Mouse (Mus musculus) fibroblast of lung, adult 2 months (primary cell): ENCODE data around the gene Peak1.
A peak's percentile ranks its signal among the peaks of the same experiment; 100 is the strongest.

Source experiments
- DNase-seq: peaks from one replicate; pipeline ENCODE4 v3.0.0-alpha.2; 2011; ENCODE audit warnings: low read depth

Peak1 gene

DNA sequence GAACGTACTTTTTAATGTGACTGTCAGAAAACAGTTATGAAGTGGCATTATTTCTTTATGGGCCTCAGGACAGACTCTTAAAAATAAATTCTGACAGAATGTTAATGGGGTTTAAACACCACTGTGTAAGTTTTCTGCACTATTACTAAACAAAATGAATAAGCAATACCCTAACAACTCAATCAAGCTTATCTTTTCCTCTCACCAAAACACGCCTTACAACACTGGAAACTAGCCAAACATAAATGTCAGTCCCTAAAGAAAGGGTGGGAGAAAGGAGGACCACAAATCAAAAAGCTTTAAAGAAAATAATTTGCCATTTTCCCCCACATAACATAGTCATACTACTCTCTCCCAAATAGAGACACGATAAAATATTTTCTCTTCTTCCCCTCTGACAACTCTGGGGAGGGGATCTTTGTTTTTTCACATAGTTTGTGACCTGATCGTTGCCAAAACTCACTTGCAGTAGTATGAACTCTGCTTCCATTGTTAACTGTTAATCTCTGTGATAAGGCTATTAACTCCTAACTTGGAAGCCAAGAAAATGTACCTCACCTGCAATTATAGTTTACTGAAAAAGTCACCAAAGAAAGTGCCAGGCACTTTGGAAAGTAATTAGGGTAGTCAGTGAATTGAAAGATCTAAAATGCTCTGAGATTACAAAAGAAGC is 1.8 kb downstream of the Peak1 start:
- DNase-seq, result no peak

DNA sequence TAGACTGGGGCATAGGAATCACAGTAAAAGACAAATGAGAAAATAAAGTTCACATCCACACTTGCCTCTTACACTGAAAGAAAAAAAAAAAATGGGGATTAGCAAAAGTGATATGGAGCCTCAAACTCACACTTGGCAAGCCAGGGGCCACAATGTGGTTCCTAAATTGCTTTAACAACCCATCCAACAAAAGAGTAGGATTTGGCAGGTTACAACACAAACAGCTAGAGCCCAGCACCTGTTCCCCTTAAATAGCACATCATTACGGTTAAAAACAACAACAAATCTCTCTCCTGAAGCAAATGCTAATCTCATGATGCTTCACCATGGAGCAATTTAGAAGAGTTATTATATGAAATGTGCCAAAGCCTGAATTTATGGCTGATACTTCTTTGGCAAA is 2.5 kb downstream of the Peak1 start:
- DNase-seq, result no peak

DNA sequence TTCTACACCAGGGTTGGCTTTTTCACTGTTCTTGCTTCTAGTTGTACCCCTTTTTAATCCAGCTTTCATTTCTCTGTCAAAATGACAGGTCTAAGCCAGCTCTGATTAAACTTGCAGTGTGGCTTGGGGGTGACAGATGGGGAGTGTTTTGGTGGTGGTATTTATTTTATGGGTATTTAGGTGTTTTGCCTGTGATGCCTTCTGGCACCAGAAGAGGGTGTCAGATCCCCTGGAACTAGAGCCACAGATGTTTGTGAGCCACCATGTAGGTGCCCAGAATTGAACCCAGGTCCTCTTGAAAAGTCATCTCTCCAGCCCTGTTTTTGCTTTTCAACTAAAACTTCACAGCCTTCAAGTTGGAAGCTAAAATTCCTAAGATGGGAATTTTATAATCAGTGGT is 3.5 kb downstream of the Peak1 start:
- DNase-seq, result no peak

DNA sequence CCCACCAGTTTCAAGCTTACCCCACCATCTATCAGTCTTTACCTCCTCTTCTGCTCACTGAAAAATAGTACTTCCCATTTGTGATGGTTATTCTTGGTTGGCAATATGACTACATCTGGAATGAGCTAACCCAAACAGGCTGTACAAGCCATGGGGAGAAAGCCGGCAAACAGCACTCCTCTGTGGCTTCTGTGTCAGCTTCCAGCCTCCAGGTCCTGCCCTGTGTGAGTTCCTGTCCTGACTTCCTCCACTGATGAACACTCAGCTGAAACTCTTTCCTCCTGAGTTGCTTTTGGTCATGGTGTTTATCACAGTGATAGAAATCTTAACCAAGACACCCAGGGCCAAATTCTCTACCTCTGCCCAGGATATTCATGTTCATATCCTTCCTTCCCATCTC is 5.2 kb downstream of the Peak1 start:
- DNase-seq, result no peak

DNA sequence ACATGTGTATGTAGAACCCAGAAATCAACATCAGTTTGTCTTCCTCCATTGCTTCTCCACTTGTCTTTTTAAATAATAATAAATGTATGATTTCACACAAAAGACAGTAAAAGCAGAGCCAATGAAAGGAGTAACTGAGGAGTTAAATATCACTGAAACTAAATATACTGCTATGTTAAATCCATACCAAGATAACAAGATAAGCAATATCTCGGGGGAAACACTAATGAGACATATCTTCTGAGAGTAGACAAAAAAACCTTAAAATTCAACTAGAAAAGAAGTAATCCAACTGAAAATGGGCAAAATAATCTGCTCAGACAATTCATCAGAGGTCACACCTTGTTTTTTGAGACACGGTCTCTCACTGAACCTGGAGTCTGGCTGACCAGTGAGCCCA is 7.9 kb downstream of the Peak1 start:
- no peak for DNase-seq

DNA sequence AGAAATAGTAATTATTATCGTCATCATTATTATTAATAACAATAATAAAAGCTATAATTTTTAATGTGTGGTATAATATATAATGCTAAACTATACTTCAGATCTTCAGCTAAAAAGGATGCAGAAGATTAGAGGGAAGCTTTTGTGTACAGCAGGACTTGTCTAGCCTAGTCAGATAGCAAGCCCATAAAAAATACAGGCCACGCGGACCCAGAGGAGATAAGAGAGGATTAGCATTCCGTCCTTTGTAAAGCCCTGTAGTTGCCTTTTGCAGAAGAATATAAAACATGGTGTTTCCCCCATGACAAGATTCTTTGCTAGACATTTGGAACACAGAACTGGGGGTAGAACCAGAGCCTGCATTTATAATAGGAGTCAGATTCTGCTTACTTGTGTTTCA is 13.2 kb downstream of the Peak1 start:
- no peak for DNase-seq

DNA sequence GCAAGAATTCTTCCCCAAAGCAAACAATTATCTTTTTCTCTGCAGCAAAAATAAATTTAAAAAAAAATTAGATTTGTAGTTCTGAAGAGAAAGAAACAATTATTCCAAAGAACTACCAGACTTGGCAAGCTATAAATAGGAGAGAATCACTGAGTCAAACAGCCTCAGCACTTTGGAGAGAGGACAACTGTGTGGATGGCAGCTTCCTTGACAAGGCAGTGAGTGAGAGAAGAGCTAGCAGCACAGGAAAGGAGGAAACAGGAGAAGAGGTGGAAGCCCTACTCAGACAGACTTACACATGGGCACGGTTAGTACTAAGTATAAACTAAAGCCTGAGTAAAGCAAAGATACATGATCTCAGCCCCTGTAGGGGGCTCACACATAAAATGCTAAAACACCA is 21.6 kb downstream of the Peak1 start:
- DNase-seq, result no peak

DNA sequence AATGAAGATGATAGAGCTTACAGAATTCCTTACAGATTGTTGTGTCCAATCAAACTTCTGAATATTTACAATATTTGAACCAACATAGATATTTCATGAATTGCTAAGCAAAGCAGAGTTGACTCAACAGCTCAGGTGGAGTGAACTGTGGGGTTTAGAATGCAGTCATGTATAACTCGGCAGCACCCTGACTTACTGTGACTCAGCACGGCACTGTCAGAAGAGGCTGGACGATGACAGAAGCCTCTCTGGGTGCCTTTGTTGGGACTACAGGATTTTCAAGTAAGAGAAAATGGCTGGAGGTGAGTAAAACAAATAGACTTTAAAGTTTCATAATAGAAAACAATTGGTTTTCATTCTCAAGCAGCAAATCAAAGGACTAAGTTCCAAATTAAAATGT is 25.0 kb downstream of the Peak1 start:
- no peak for DNase-seq

DNA sequence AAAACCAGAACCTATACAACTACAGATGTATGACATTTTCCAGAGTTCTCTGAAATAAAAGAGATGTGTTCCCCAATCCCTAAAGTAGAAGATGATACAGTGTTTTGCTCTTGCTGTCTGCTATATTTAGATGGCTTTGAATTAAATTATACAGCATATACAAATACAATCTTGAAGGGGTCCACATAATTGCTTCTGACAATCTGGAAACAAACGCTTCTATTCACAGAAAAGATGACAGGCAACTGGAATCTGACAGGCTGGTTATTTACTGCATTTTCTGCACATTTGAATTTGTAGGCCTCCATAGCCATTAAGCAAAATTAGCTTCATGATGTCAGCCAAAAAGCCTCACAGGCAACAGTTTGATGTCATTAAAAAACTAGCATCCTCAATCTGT is 35.1 kb downstream of the Peak1 start:
- DNase-seq, result no peak

DNA sequence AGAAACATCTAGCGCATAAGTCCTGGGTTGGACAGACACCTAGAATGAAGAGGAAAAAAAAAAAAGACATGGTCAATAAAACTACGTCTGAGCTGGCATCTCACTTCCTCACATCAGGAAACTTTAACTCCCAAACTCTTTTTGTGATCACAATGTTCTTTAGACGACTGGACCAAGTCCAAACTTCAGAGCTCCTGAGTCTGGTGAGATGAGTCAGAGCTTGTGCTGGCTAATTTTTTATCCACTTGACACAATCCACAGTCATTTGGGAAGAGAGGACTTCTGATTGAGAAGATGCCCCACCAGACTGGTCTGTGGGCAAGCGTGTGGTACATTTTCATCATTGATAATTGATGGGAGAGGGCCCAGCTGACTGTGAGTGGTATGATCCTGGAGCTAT is 43.5 kb downstream of the Peak1 start:
- DNase-seq, result peak; percentile 54

DNA sequence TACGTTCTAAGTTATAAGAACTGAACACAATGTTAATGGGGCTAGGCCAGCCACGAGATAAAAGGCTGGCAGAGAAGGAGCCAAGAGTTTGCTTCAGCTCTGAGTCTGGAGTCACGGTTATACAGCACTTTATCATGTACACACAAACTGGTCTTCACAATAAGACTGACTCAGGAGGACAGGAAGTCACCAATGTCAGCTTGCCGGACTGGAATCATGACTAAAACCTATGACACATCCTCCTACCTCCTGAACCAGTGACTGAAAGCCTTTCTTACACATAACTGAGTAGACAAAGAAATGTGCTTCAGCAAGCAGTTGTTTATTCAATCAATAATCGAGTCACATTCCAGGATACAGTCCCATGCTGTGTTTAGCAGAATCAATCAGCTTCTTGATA is 47.2 kb downstream of the Peak1 start:
- no peak for DNase-seq

DNA sequence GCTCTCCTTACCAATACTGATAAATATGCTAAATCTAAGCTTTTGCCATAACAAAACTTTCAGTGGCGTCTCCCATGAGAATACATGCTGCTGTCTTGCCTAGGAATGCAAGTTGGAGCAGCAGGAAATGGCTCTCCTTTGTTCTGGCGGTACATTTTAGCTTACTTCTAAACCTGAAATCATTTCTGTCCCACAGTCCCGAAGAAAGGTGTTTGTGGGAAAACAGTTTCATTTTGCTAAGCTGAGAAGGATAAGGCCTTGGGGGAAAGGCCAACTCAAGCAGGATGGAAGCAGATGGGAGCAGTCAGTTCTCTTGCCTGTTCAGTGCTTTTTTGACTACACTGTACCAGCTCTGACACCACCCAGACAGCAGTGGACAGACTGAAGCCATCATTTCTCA is 49.1 kb downstream of the Peak1 start:
- DNase-seq, result no peak

DNA sequence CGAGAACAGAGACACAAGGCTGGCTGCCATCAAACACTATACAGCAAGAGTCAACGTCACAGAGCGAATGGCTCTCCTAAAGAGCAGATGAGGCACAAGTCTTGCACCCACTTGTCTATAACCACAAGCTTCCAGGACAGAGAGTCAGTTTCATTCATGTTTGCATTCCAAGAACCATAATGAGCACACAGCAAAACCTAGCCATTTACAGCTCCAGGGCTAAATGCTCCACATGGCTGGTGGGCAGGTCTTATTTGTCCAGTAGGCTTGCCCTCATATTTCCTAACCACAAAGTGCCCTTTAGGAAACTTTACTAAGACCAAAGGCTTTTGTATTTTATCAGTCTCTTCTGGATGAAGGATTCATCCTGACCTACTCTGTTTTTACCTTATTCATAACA is 54.6 kb downstream of the Peak1 start:
- DNase-seq, result no peak

DNA sequence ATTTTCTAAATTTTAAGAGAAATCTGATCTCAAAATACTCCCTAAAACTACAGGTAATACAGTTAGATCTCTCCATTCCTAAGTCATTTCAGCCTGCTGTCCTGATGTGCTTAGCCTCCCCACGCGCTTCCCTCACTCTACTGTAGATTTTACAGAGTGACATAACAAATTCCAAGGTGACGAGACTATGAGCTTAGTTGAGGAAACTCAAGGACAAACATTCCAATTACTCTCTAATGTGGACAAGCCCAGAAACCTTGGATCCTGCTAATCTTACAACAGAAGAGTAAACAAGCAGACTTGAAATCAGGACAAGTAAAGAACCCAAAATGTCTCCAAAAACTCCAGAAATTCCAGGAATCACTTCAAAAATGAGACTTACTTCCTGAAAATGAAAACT is 58.6 kb downstream of the Peak1 start:
- DNase-seq, result no peak

DNA sequence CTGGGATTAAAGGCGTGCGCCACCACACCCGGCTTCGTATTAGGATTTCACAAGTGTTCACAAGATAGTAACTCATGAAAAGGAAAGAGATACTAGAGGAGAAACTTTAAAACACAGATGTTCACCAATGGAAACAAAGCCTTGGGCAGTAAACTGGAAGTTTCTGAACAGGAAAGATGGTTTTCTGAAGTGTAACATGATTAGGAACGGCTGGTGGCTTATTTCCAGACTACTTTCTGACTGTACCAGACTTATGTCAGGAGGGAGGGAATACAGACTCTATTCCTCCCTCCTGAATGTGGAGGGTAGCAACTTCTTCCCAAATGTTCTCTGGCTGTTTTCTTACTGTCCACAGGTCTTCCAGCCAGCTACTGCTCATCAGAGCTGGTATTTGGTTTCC is 62.7 kb downstream of the Peak1 start:
- no peak for DNase-seq

DNA sequence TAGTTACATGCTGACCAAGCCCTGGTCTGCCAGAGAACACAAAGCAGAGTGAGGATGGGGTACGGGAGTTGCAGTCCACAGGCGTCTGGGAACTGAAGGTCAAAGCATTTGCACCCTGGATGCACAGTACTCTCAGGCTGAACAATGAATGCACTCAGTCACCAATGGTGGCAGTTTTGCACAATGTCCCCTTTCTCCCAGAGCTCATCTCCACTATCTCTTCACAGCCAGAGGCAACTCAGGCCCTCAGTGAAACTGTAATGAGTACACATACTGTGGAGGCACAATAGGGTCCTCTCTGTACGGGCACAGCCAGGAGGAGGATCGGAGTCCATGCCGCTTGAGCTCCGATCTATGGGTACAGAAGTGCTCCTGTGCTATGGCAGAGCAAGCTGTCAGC is 71.5 kb downstream of the Peak1 start:
- DNase-seq, result no peak

DNA sequence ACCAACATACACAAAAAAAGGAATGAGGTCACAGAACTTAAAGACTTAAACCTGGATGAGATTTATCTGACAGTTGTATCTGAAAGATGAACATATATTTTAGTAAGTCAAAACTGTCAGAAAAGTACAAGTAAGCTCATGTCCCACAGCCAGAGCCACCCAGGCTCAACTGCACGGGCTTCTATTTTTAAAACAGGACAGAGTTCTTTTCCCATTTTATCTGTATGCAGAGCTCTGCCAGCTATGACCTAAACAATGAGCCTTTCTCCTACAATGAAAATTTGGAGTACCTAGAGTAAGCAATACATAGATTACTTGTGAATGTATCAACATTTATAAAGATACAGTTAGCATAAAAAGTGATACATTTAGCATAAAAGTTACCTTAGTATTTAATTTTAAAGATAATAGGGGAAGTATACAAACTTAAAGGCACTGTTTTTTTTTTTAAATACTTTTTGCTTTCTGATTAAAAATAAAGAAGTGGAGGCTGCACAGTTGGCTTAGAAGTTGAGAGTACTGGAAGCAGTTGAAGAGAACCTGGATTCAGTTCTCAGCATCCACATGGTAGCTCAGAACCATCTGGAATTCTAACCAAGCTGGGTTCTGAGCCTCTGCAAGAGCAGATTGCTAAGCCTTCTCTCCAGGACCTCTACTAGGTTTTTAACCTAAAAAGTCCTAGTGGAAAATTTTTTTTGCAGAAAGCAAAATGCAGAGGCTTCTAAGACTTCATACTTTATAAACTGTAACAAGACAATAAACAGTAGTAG is 78.3 kb downstream of the Peak1 start:
- no peak for DNase-seq

DNA sequence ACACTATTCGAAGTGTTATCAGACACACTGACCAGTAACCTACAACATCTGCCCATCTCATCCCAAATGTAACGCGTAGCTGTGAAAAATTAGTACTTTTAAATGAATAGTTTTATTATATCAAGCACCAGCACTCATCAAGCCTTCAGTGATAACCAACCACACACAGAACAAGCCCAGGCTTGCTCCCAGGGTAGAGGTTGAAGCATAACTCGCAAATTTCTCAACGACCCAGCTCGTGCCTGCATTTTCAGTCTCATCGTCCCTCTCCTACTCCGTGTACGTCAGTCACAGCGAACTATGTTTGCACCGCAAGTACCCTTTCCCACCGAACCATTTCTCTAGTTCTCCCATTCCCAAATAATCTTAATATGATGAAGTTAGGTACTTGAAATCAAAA is 83.5 kb downstream of the Peak1 start:
- DNase-seq, result no peak

DNA sequence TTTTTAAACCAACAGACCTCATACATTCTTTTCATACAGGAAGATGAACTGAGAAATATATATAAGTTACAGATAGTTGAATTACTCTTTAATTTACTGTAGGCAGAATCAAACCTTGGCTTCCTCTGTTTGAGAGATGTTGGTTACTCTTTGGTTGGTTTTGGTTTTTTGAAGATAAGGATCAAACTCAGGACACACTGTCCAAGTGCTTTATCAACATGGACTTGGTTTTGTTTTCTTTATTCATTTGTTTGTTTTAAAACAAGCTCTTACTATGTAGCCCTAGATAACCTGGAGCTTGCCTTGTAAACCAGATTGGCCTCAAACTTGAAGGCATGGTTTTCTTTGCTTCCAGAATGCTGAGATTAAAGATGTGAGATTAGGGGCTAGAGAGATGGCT is 85.1 kb downstream of the Peak1 start:
- DNase-seq, result no peak

DNA sequence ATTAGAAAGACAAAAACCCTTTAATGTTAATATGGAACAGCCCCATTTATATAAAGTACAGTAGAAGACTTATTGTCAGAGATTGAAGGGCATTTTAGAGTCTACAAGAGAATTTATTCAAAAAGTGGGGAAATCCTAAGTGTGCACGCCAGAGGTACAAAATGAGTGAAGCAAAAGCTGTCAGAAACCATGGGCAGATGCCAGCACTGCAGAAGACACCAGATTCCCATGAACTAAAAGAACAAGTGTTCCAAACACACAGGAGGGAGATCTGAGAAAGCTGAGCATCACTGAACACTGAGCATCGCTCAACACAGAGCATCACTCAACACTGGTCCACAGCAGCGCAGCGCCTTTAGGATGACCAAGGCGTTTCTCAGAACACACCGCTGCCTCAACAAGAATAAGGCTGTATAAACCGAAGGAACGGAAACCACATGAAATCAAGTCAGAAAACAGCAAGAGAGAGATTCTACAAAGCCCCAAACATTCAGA is 91.3 kb downstream of the Peak1 start:
- DNase-seq, result no peak

DNA sequence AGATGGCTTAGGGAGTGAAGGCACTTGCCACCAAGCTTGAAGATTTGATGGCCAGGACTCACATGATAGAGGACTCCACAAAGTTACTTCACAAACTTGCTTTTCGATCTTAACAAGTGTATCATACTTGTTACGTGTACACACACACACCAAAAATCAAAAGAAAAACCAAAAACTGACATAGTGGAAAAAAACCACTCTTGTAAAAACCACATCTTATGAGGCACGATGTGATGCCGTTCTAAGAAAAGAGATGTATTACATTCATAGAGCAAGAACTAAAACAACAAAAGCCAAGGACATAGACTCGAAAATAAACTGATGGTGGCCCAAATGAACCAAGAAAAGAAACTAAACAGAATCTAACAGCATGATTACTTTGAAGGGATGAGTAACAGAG is 92.1 kb downstream of the Peak1 start:
- no peak for DNase-seq

DNA sequence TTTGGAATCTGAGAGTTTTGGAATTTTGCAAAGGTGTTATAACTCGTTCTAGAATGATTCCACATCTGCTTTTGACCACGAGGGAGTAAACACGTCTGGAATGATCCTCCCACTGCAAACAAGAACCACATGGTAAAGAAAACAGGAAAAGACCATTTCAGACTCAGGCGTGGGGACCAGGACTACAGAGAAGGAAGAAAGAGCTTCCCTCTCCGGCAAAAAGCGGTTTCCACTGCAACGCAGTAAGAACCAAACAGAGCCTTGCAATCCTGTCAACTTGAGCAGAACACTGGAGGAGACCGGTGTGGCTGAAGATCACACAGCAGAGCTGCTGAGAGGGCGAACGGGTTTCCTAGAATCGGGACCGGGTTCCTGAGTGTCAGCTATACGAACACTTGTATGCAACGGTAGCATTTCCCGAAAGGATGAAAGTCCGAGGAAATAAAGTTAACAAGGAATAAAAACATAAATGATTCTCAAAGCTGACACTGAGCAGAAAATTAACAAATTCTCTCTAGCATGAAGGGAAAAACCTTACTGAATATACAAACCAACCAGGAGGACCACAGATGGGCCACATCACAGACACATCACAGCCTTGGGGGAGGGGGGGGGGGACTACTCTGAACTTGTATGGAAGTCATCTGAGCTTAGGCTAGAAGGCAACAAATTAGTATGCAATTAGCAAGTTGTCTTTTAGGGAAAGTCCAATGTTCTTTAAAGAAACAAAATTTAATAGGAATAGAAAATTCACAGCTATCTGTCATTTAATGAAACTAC is 93.1 kb downstream of the Peak1 start:
- DNase-seq, result peak; percentile 14

DNA sequence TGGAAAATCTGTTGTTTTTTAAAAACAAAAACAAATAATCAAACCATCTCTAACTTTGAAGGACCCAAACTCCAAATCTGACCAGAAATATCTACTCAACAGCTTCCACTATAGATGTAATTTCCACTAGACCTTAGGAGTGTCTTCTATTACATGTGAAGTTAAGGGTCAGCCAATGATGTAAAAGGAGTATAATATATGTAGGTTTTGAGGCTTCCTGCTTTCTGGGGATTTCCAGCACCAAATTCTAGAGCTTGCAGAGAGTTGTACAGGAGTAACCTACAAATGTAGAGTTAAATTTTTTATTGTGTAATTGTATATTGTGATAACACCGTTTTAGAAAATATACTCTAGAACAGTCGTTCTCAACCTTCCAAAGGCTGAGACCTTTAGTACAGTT is 96.6 kb downstream of the Peak1 start:
- DNase-seq, result no peak
